Mouse (Mus musculus) adrenal gland, postnatal 36 days (tissue): ENCODE results near the gene Akp3. TPM values are rescaled to one million over a fixed set of nuclear protein-coding genes. Genes with fewer than 3 reads are reported as not detected.

Experiments
- DNase-seq, 2 experiments: peaks; one replicate each; pipeline ENCODE4 v3.0.0; 2021; ENCODE audit warnings: mixed read lengths in 1 of 2
- total RNA-seq, 2 experiments: library from RNA; stranded (reverse); gene quantifications; 2 replicates each; pipeline ENCODE4 v1.2.3; 2021

Gene Akp3
- total RNA-seq, 2 experiments from 2014 or later, result not detected

DNA sequence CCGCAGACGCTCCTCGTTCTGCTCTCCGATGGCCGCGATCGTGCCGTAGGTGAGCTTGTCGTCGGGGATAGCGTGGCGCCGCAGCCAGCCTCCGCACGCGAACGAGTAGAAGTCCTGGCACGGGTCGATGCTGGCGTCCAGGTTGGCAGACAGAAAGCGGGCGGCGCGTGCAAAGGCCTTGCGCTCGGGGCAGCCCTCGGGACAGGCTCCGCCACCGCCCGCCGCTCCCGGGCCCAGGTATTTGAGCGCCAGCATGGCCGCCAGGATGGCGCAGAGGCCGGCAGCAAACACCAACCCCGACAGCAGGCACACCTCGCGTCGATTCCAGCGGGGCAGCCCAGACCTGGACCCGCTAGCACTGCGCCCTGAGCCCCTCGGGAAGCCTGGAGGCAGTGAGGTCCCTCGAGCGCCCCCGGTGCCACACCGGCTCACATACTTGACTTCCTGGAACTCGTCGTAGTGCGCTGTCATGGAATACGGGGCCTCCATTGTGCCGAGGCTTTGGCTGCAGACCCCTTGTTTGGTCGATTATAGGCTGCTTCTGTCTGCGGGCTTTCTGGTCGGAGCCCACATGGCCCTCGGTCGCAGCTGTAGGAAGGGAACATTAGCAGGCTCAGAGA lies 29.8 kb downstream of the Akp3 start:
- DNase-seq, result no peak

GRCm38 (mm10) chr1:87155531-87156198 lies 30.9 kb downstream of the Akp3 start:
- peak; percentile 37 to 38 for DNase-seq

GRCm38 (mm10) chr1:87156199-87156587 lies 31.4 kb downstream of the Akp3 start, which contains the start of gene Ecel1:
Gene Ecel1, minus strand, starts transcription at chr1:87156521.
- DNase-seq, result no peak

- DNase-seq, result peak; percentile 42 to 47
These were observed 34.6 kb downstream of the Akp3 start for GRCm38 (mm10) chr1:87159396-87159795.

DNA sequence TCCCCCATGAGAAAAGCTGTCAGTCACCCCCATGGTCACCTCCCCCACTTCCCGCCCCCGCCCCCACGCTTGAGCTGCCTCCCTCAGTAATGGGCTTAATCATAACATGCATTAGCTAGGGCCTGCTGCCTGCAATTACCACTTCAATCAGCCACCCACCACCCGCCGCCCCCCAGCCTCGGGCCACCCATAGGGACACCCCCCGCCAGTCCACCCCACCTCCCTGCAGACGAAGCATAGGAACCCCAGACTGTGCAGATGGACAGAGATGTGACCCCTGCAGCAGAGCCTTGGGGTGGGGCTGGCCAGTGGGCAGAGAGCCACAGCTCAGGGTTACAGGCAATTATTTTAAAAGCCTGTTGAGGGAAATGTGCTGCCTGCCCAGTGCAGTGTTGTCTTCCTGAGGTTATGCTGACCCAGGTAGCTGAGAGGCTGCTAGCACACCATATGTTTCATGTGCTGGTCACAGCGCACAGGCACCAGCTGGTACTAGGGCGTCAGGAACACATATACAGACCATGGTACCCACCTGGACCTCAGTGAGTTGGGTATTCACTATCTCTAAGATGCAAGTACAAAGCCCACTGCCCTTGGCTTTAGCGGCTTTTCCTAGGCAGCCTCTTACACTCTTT lies 39.5 kb downstream of the Akp3 start:
- no peak for DNase-seq

GRCm38 (mm10) chr1:87164796-87165184 lies 40.0 kb downstream of the Akp3 start:
- DNase-seq, result no peak

DNA sequence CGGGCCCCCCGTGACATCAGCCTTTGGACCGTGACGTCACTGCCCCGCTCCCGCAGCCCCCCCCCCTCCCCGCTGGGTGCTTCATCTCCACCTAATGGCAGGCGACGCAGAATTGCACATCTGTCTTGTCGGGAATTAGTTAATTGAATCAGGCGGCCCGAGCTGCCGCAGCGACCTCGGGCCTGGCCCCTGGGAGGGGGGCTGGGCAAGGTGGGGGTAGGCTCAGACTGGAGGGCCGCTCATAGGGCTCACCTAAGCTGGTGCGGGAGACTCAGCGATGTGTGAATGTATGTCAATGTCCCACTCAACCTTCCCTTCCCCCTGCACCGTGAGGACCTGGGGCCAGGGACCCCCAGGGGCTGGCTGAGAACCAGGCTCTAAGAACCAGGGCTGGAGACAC lies 45.7 kb downstream of the Akp3 start:
- DNase-seq, result no peak

GRCm38 (mm10) chr1:87171312-87171711 lies 46.5 kb downstream of the Akp3 start:
- DNase-seq, result no peak

- peak; percentile 44 to 47 for DNase-seq
These were observed 47.5 kb downstream of the Akp3 start for GRCm38 (mm10) chr1:87172316-87172715.

- DNase-seq, result peak; percentile 69 to 73
These were observed 49.5 kb downstream of the Akp3 start for GRCm38 (mm10) chr1:87174006-87174955.

GRCm38 (mm10) chr1:87175852-87176292 lies 51.1 kb downstream of the Akp3 start:
- peak; percentile 35 to 53 for DNase-seq

Other genes starting within 250 kb of the Akp3 start
- gene Alppl2, start 35.0 kb upstream of the Akp3 start, total RNA-seq, result not detected
- gene Alpi, start 23.4 kb upstream of the Akp3 start, total RNA-seq, result not detected
- 1 to 10 TPM in 1 of 2 experiments, under 1 TPM in 1; 0.30 to 1.2 TPM for gene Ecel1, start 31.5 kb downstream of the Akp3 start, total RNA-seq
- not detected for gene Prss56, start 58.3 kb downstream of the Akp3 start, total RNA-seq
- not detected for gene Chrnd, start 65.6 kb downstream of the Akp3 start, total RNA-seq
- not detected for gene Chrng, start 79.7 kb downstream of the Akp3 start, total RNA-seq
- gene Eif4e2, start 88.9 kb downstream of the Akp3 start, total RNA-seq, result 10 to 100 TPM; 86.8 to 90.0 TPM
- 100 to 1,000 TPM; 317 to 479 TPM for gene Efhd1, start 139.4 kb downstream of the Akp3 start, total RNA-seq
- gene Gigyf2, start 202.0 kb downstream of the Akp3 start, total RNA-seq, result 10 to 100 TPM; 88.7 to 92.7 TPM